Mouse (Mus musculus) G1E (cell line): Measurements from ENCODE around the gene Celf2. TPM values are rescaled to one million over a fixed set of nuclear protein-coding genes. Genes with fewer than 3 reads are reported as not detected.

Experiments
- ATAC-seq: 2 replicates; pipeline ENCODE4 v1.8.0; 2016; ENCODE audit warnings: mild to moderate bottlenecking; ENCODE audit not compliant: insufficient number of reproducible peaks, poor library complexity, low FRiP score, severe bottlenecking; ENCODE audit errors: extremely low read depth
- DNase-seq: peaks from one replicate; pipeline ENCODE4 v3.0.0; 2012; ENCODE audit warnings: low spot score
- H3K27me3 ChIP-seq: 2 replicates; pipeline ENCODE4 v1.6.1; 2012; ENCODE audit warnings: mild to moderate bottlenecking, low read length, inconsistent platforms; ENCODE audit not compliant: insufficient read depth
- H3K36me3 ChIP-seq: replicated peaks from 2 replicates; pipeline ENCODE3; 2012; ENCODE audit warnings: mild to moderate bottlenecking, inconsistent platforms
- H3K4me1 ChIP-seq: 2 replicates; pipeline ENCODE4 v1.6.1; 2012; ENCODE audit warnings: low read depth, low read length, inconsistent platforms, mixed read lengths; ENCODE audit not compliant: insufficient read depth
- H3K4me3 ChIP-seq: 2 replicates; pipeline ENCODE4 v1.5.1; 2012; ENCODE audit warnings: low read depth, mild to moderate bottlenecking, inconsistent platforms, low read length, moderate library complexity, mixed read lengths
- H3K9me3 ChIP-seq: replicated peaks from 2 replicates; pipeline ENCODE4 v1.6.1; 2012; ENCODE audit warnings: inconsistent platforms
- CTCF ChIP-seq: IDR thresholded peaks from 2 replicates; pipeline ENCODE4 v1.5.1; 2012; ENCODE audit warnings: low read depth, low read length, inconsistent platforms, mixed read lengths
- GATA1 ChIP-seq: IDR thresholded peaks from 2 replicates; pipeline ENCODE4 v1.6.1; 2012; ENCODE audit warnings: borderline replicate concordance, low read length, inconsistent platforms, mixed read lengths
- GATA2 ChIP-seq: IDR thresholded peaks from 2 replicates; pipeline ENCODE4 v1.6.1; 2012; ENCODE audit warnings: low read depth, low read length, inconsistent platforms, borderline replicate concordance
- POLR2AphosphoS5 ChIP-seq: IDR thresholded peaks from 2 replicates; pipeline ENCODE4 v1.6.1; 2012; ENCODE audit warnings: low read depth, low read length, inconsistent platforms; ENCODE audit not compliant: insufficient replicate concordance
- TAL1 ChIP-seq: conservative IDR thresholded peaks from 2 replicates; pipeline ENCODE4 v1.6.1; 2012; ENCODE audit warnings: low read depth, low read length, inconsistent platforms, mixed read lengths
- polyA plus RNA-seq: library from polyadenylated mRNA; stranded (reverse); fragments of >175 nt; gene quantifications from 2 replicates; pipeline ENCODE4 v1.2.3, GENCODE M21; 2012
- total RNA-seq, 2 experiments: library from RNA; stranded (forward) in 1 of 2; stranded (reverse) in 1 of 2; fragments of 200-1000 nt in 1 of 2; fragments of >200 nt in 1 of 2; fragmentation: Nextera tagmentation in 1 of 2; gene quantifications; 2 replicates each; pipeline ENCODE4 v1.2.3; 2014 to 2017

Celf2 gene
- total and polyA plus RNA-seq, 3 experiments = 0.86 to 45.1 (median 14.2) TPM

GRCm38 (mm10) chr2:6598124-6598878 is 911.1 kb downstream of the Celf2 start:
- no peak for DNase-seq
- ATAC-seq = no peak
- no peak overlapping the region for H3K4me3 ChIP-seq
- H3K4me1 ChIP-seq = no peaks in the 10 kb centered on the region
- H3K9me3 ChIP-seq = no peaks in the 10 kb centered on the region
- TF ChIP-seq POLR2AphosphoS5 = no peak
- TF ChIP-seq CTCF = no peak
- no peak for TF ChIP-seq GATA1
- TF ChIP-seq TAL1 = no peak
- TF ChIP-seq GATA2 = no peak
- H3K36me3 ChIP-seq = no peaks in the 10 kb centered on the region
- H3K27me3 ChIP-seq = peaks cover 2% of the 10 kb centered on the region; the same call in 1 of the 2 replicates

DNA sequence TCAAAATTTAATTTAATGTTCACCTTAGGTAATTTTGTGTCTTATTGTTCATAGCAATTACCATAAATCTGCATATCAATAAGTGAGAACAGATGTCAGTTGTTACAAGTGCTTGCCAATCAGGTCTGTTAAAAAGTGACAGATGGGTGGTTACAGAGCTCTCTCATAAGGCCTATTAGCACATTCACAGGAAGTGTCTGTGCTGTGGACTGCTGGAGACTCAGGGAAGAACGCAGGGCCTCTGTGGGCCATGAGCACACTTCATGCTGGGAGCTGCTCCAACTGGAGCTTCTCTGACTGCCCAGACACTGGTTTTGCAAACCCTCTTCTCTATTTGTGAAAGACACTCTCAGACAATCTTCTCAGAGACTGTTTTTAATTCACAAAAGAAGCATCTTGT is 914.6 kb downstream of the Celf2 start:
- TF ChIP-seq CTCF = no peak
- no peak for TF ChIP-seq POLR2AphosphoS5
- no peak for TF ChIP-seq TAL1
- no peak for TF ChIP-seq GATA1
- TF ChIP-seq GATA2 = no peak
- Histone ChIP-seq H3K4me3 (no peak overlapping the region), H3K9me3 (no peaks in the 10 kb centered on the region), H3K27me3 (peaks cover 2% of the 10 kb centered on the region; the same call in 1 of the 2 replicates), H3K36me3 (no peaks in the 10 kb centered on the region), H3K4me1 (no peaks in the 10 kb centered on the region)
- DNase-seq (no peak), ATAC-seq (no peak)

GRCm38 (mm10) chr2:6594160-6594559 is 915.2 kb downstream of the Celf2 start:
- TF ChIP-seq POLR2AphosphoS5 = no peak
- TF ChIP-seq GATA2 = no peak
- no peak for TF ChIP-seq CTCF
- no peak for TF ChIP-seq TAL1
- no peak for TF ChIP-seq GATA1
- DNase-seq = no peak

DNA sequence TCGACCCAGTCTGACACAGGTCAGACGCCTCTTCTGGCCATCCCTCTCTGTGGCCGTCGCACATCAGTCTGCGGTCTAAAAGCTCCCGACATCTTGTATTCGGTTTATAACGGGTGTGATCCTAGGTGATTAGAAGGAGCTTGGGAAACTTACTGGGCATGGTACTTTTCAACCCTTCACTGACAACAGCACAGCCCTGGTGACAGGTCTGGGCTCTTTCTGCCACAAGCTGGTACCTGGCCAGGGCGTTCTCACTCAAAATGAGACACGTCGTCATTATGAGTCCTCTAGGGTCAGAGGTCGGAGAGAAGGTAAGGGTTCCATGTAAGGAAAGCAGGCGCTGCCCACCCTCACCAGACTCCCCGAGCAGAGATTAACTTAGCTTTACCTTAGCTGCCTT is 915.6 kb downstream of the Celf2 start:
- no peak for DNase-seq
- no peak for TF ChIP-seq GATA1
- no peak for TF ChIP-seq GATA2
- no peak for TF ChIP-seq TAL1
- no peak for TF ChIP-seq CTCF
- TF ChIP-seq POLR2AphosphoS5 = no peak
- no peak overlapping the region for H3K4me3 ChIP-seq
- no peaks in the 10 kb centered on the region for H3K36me3 ChIP-seq
- peaks cover 2% of the 10 kb centered on the region; the same call in 1 of the 2 replicates for H3K27me3 ChIP-seq
- no peaks in the 10 kb centered on the region for H3K9me3 ChIP-seq
- H3K4me1 ChIP-seq = no peaks in the 10 kb centered on the region
- ATAC-seq = no peak

More at GRCm38 (mm10) chr2:6594160-6594559, 915.2 kb downstream of the Celf2 start:
- no peaks in the 10 kb centered on the region for H3K9me3 ChIP-seq
- no peak overlapping the region for H3K4me3 ChIP-seq
- ATAC-seq = no peak
- H3K4me1 ChIP-seq = no peaks in the 10 kb centered on the region
- peaks cover 2% of the 10 kb centered on the region; the same call in 1 of the 2 replicates for H3K27me3 ChIP-seq
- H3K36me3 ChIP-seq = no peaks in the 10 kb centered on the region

GRCm38 (mm10) chr2:6586122-6586681 is 923.2 kb downstream of the Celf2 start:
- Histone ChIP-seq H3K4me3 (no peak overlapping the region), H3K9me3 (no peaks in the 10 kb centered on the region), H3K27me3 (peaks cover 2% of the 10 kb centered on the region; the same call in 1 of the 2 replicates), H3K4me1 (no peaks in the 10 kb centered on the region), H3K36me3 (no peaks in the 10 kb centered on the region)
- ATAC-seq (no peak), DNase-seq (no peak)
- TF ChIP-seq GATA2 = no peak
- no peak for TF ChIP-seq POLR2AphosphoS5
- no peak for TF ChIP-seq TAL1
- TF ChIP-seq GATA1 = no peak
- TF ChIP-seq CTCF = no peak

GRCm38 (mm10) chr2:6585069-6585754 is 924.2 kb downstream of the Celf2 start:
- Histone ChIP-seq H3K9me3 (no peaks in the 10 kb centered on the region), H3K27me3 (peaks cover 7% of the 10 kb centered on the region), H3K4me1 (no peaks in the 10 kb centered on the region), H3K4me3 (no peak overlapping the region), H3K36me3 (no peaks in the 10 kb centered on the region)
- no peak for DNase-seq
- no peak for ATAC-seq
- TF ChIP-seq GATA1 = no peak
- no peak for TF ChIP-seq CTCF
- TF ChIP-seq GATA2 = no peak
- no peak for TF ChIP-seq POLR2AphosphoS5
- TF ChIP-seq TAL1 = no peak
